Mouse (Mus musculus) midbrain, embryonic 10.5 days (tissue): ENCODE measurements around the gene Atr. TPM values are rescaled to one million over a fixed set of nuclear protein-coding genes. Genes with fewer than 3 reads are reported as not detected.

Experiments
- DNase-seq: peaks from one replicate; pipeline ENCODE4 v3.0.0-alpha.2; 2017; ENCODE audit warnings: low spot score
- H3K27ac ChIP-seq: fragments of 300-500 bp; sonication (generic); replicated peaks from 2 replicates; pipeline ENCODE4 v1.5.1; 2016; ENCODE audit warnings: mild to moderate bottlenecking
- H3K27me3 ChIP-seq: fragments of 300-500 bp; sonication (generic); 2 replicates; pipeline ENCODE4 v1.6.1; 2016; ENCODE audit warnings: low read depth, mild to moderate bottlenecking; ENCODE audit not compliant: poor library complexity, severe bottlenecking
- H3K36me3 ChIP-seq: fragments of 300-500 bp; sonication (generic); 2 replicates; pipeline ENCODE4 v1.6.1; 2016; ENCODE audit warnings: mild to moderate bottlenecking, moderate library complexity
- H3K4me1 ChIP-seq: fragments of 300-500 bp; sonication (generic); 2 replicates; pipeline ENCODE4 v1.6.1; 2016
- H3K4me3 ChIP-seq: fragments of 300-500 bp; sonication (generic); 2 replicates; pipeline ENCODE4 v1.5.1; 2016; ENCODE audit warnings: mild to moderate bottlenecking, moderate library complexity
- H3K9me3 ChIP-seq: fragments of 300-500 bp; sonication (generic); replicated peaks from 2 replicates; pipeline ENCODE4 v1.6.1; 2016; ENCODE audit warnings: mild to moderate bottlenecking
- WGBS: fragments of 180-500 bp; shearing (Covaris S2); methylation state at CpG from one replicate; pipeline ENCODE4 v1.1.7; 2016; 5-methylcytosine and 5-hydroxymethylcytosine counted together
- polyA plus RNA-seq: library from polyadenylated mRNA; unstranded; fragments of >200 nt; fragmentation: Nextera tagmentation; extraction: Ambion mirVana; gene quantifications from 2 replicates; pipeline ENCODE4 v1.2.1, GENCODE M21; 2016

Atr gene
- polyA plus RNA-seq, 1 experiment from 2014 or later: 19.4 TPM

- peak; percentile 87 for DNase-seq
- WGBS: 1% methylated on average over 46 of the region's 46 CpGs
- H3K9me3 ChIP-seq: no peaks in the 10 kb centered on the region
- no peaks in the 10 kb centered on the region for H3K36me3 ChIP-seq
- peak within 1 kb of the TSS; percentile 67 for H3K27ac ChIP-seq
- H3K4me1 ChIP-seq: peaks cover 20% of the 10 kb centered on the region
- peak within 1 kb of the TSS; percentile 66 for H3K4me3 ChIP-seq
- H3K27me3 ChIP-seq: peaks cover 40% of the 10 kb centered on the region
Measured at GRCm38 (mm10) chr9:95844825-95845460, 12.5 kb upstream of the Atr start, which contains the start of gene Pls1. Gene Pls1 (minus strand): TSS chr9:95845311.

GRCm38 (mm10) chr9:95845711-95846110 is 11.7 kb upstream of the Atr start:
- H3K36me3 ChIP-seq: no peaks in the 10 kb centered on the region
- DNase-seq: no peak
- H3K4me3 ChIP-seq: peak overlapping the region; percentile 66
- H3K9me3 ChIP-seq: no peaks in the 10 kb centered on the region
- H3K27me3 ChIP-seq: peaks cover 40% of the 10 kb centered on the region
- H3K4me1 ChIP-seq: peaks cover 20% of the 10 kb centered on the region
- WGBS: 73% methylated on average over 4 of the region's 4 CpGs
- no peak overlapping the region for H3K27ac ChIP-seq

- Histone ChIP-seq H3K4me1 (no peaks in the 10 kb centered on the region), H3K27me3 (peaks cover 1% of the 10 kb centered on the region; the same call in 1 of the 2 replicates), H3K4me3 (no peak overlapping the region), H3K27ac (no peak overlapping the region), H3K36me3 (no peaks in the 10 kb centered on the region), H3K9me3 (no peaks in the 10 kb centered on the region)
- DNase-seq: no peak
- 81% methylated on average over 11 of the region's 11 CpGs for WGBS
Measured at GRCm38 (mm10) chr9:95851671-95852070, 5.7 kb upstream of the Atr start.

- peaks cover 4% of the 10 kb centered on the region for H3K4me1 ChIP-seq
- H3K27me3 ChIP-seq: no peaks in the 10 kb centered on the region
- DNase-seq: peak; percentile 72
- no peaks in the 10 kb centered on the region for H3K36me3 ChIP-seq
- H3K9me3 ChIP-seq: no peaks in the 10 kb centered on the region
- WGBS: 26% methylated on average over 4 of the region's 4 CpGs
- no peak overlapping the region for H3K27ac ChIP-seq
- H3K4me3 ChIP-seq: no peak overlapping the region
Measured at GRCm38 (mm10) chr9:95852896-95853295, 4.5 kb upstream of the Atr start.

GRCm38 (mm10) chr9:95854891-95855290 is 2.5 kb upstream of the Atr start:
- 91% methylated on average over 2 of the region's 2 CpGs for WGBS
- H3K4me3 ChIP-seq: no peak overlapping the region
- H3K9me3 ChIP-seq: no peaks in the 10 kb centered on the region
- no peak for DNase-seq
- peaks cover 10% of the 10 kb centered on the region for H3K4me1 ChIP-seq
- H3K27me3 ChIP-seq: no peaks in the 10 kb centered on the region
- no peak overlapping the region for H3K27ac ChIP-seq
- H3K36me3 ChIP-seq: no peaks in the 10 kb centered on the region

- DNase-seq: no peak
- Histone ChIP-seq H3K36me3 (no peaks in the 10 kb centered on the region), H3K4me3 (no peak overlapping the region), H3K4me1 (peaks cover 10% of the 10 kb centered on the region), H3K27ac (no peak overlapping the region), H3K27me3 (no peaks in the 10 kb centered on the region), H3K9me3 (no peaks in the 10 kb centered on the region)
- 92% methylated on average over 4 of the region's 4 CpGs for WGBS
Measured at GRCm38 (mm10) chr9:95856004-95856403, 1.4 kb upstream of the Atr start.

GRCm38 (mm10) chr9:95858027-95858570 is 702 bp downstream of the Atr start:
- peak; percentile 64 for DNase-seq

GRCm38 (mm10) chr9:95878246-95878645 is 20.8 kb downstream of the Atr start:
- Histone ChIP-seq H3K36me3 (peaks cover 48% of the 10 kb centered on the region), H3K27me3 (no peaks in the 10 kb centered on the region), H3K4me1 (no peaks in the 10 kb centered on the region), H3K4me3 (no peak overlapping the region), H3K9me3 (no peaks in the 10 kb centered on the region), H3K27ac (no peak overlapping the region)
- DNase-seq: no peak
- 96% methylated on average over 5 of the region's 5 CpGs for WGBS

More at GRCm38 (mm10) chr9:95858027-95858570, 702 bp downstream of the Atr start:
- peak overlapping the region; percentile 93 for H3K27ac ChIP-seq
- H3K27me3 ChIP-seq: no peaks in the 10 kb centered on the region
- H3K4me3 ChIP-seq: peak overlapping the region; percentile 93
- peaks cover 14% of the 10 kb centered on the region for H3K36me3 ChIP-seq
- under 1% methylated on average over 31 of the region's 31 CpGs for WGBS
- no peaks in the 10 kb centered on the region for H3K9me3 ChIP-seq
- peaks cover 10% of the 10 kb centered on the region for H3K4me1 ChIP-seq

GRCm38 (mm10) chr9:95882751-95883150 is 25.4 kb downstream of the Atr start:
- Histone ChIP-seq H3K27me3 (no peaks in the 10 kb centered on the region), H3K9me3 (no peaks in the 10 kb centered on the region), H3K4me1 (no peaks in the 10 kb centered on the region), H3K27ac (no peak overlapping the region), H3K4me3 (no peak overlapping the region), H3K36me3 (peaks cover 50% of the 10 kb centered on the region)
- WGBS: 92% methylated on average over 2 of the region's 2 CpGs
- no peak for DNase-seq

- no peaks in the 10 kb centered on the region for H3K9me3 ChIP-seq
- H3K27me3 ChIP-seq: no peaks in the 10 kb centered on the region
- peaks cover 75% of the 10 kb centered on the region for H3K36me3 ChIP-seq
- DNase-seq: no peak
- H3K4me3 ChIP-seq: no peak overlapping the region
- 92% methylated on average over 5 of the region's 5 CpGs for WGBS
- no peaks in the 10 kb centered on the region for H3K4me1 ChIP-seq
- no peak overlapping the region for H3K27ac ChIP-seq
Measured at GRCm38 (mm10) chr9:95897392-95897791, 40.0 kb downstream of the Atr start.

- H3K9me3 ChIP-seq: no peaks in the 10 kb centered on the region
- no peaks in the 10 kb centered on the region for H3K27me3 ChIP-seq
- H3K4me1 ChIP-seq: no peaks in the 10 kb centered on the region
- H3K27ac ChIP-seq: no peak overlapping the region
- H3K4me3 ChIP-seq: no peak overlapping the region
- H3K36me3 ChIP-seq: peaks cover 44% of the 10 kb centered on the region
- DNase-seq: no peak
Measured at GRCm38 (mm10) chr9:95932855-95933254, 75.5 kb downstream of the Atr start.

GRCm38 (mm10) chr9:95953658-95954057 is 96.3 kb downstream of the Atr start:
- 85% methylated on average over 4 of the region's 4 CpGs for WGBS
- Histone ChIP-seq H3K27ac (peak overlapping the region; percentile 97; the same call in 1 of the 2 replicates), H3K9me3 (no peaks in the 10 kb centered on the region), H3K4me3 (peak overlapping the region; percentile 91), H3K27me3 (no peaks in the 10 kb centered on the region), H3K4me1 (peaks cover 17% of the 10 kb centered on the region; the same call in 1 of the 2 replicates), H3K36me3 (peaks cover 27% of the 10 kb centered on the region)
- no peak for DNase-seq

GRCm38 (mm10) chr9:95954226-95954584 is 96.8 kb downstream of the Atr start:
- peak; percentile 59 for DNase-seq
- Histone ChIP-seq H3K4me3 (peak overlapping the region; percentile 91), H3K27ac (peak overlapping the region; percentile 97), H3K9me3 (no peaks in the 10 kb centered on the region), H3K36me3 (peaks cover 32% of the 10 kb centered on the region), H3K4me1 (peaks cover 17% of the 10 kb centered on the region; the same call in 1 of the 2 replicates), H3K27me3 (no peaks in the 10 kb centered on the region)
- WGBS: under 1% methylated on average over 7 of the region's 7 CpGs
